Mouse (Mus musculus) embryonic facial prominence, embryonic 13.5 days (tissue): ENCODE data around the gene Nphp4. TPM values are rescaled to one million over a fixed set of nuclear protein-coding genes. Genes with fewer than 3 reads are reported as not detected.

Experiments used
- ATAC-seq: fragments of 200-750 bp; cut with Nextera tagmentation; 2 replicates; pipeline ENCODE4 v1.8.0; 2017; ENCODE audit warnings: low read depth; ENCODE audit not compliant: insufficient number of reproducible peaks, insufficient read depth, low FRiP score, low TSS enrichment
- H3K27ac ChIP-seq: fragments of 300-500 bp; sonication (generic); 2 replicates; pipeline ENCODE4 v1.5.1; 2015; ENCODE audit warnings: moderate library complexity, mild to moderate bottlenecking, inconsistent platforms
- H3K27me3 ChIP-seq: fragments of 300-500 bp; sonication (generic); 2 replicates; pipeline ENCODE4 v1.6.1; 2015; ENCODE audit warnings: mild to moderate bottlenecking, inconsistent platforms
- H3K36me3 ChIP-seq: fragments of 300-500 bp; sonication (generic); 2 replicates; pipeline ENCODE4 v1.6.1; 2015; ENCODE audit warnings: mild to moderate bottlenecking, inconsistent platforms
- H3K4me1 ChIP-seq: fragments of 300-500 bp; sonication (generic); 2 replicates; pipeline ENCODE4 v1.6.1; 2015; ENCODE audit warnings: inconsistent platforms
- H3K4me2 ChIP-seq: fragments of 300-500 bp; sonication (generic); 2 replicates; pipeline ENCODE4 v1.6.1; 2015; ENCODE audit warnings: moderate library complexity, mild to moderate bottlenecking, inconsistent platforms
- H3K4me3 ChIP-seq: fragments of 300-500 bp; sonication (generic); 2 replicates; pipeline ENCODE4 v1.5.1; 2015; ENCODE audit warnings: mild to moderate bottlenecking, inconsistent platforms
- H3K9ac ChIP-seq: fragments of 300-500 bp; sonication (generic); 2 replicates; pipeline ENCODE4 v1.6.1; 2015; ENCODE audit warnings: mild to moderate bottlenecking, inconsistent platforms
- H3K9me3 ChIP-seq: fragments of 300-500 bp; sonication (generic); 2 replicates; pipeline ENCODE4 v1.6.1; 2016; ENCODE audit warnings: inconsistent platforms
- WGBS: fragments of 180-500 bp; shearing (Covaris S2); methylation state at CpG from one replicate; pipeline ENCODE4 v1.1.7; 2015; ENCODE audit warnings: mixed read lengths; 5-methylcytosine and 5-hydroxymethylcytosine counted together
- polyA plus RNA-seq: library from polyadenylated mRNA; unstranded; fragments of >200 nt; fragmentation: Nextera tagmentation; extraction: Ambion mirVana; gene quantifications from 2 replicates; pipeline ENCODE4 v1.2.1, GENCODE M21; 2015

Gene Nphp4
- polyA plus RNA-seq: 2.8 and 3.0 TPM in 2 replicates

GRCm38 (mm10) chr4:152476427-152477023, at the start of gene Nphp4:
Gene Nphp4, plus strand, starts transcription at chr4:152476706.
- Histone ChIP-seq H3K9ac (peak within 1 kb of the TSS; percentile 89), H3K4me1 (peaks cover 19% of the 10 kb centered on the region), H3K9me3 (0 out of 2 replicates have a peak, but pooled peaks cover 8% of the 10 kb centered on the region), H3K36me3 (no peaks in the 10 kb centered on the region), H3K27me3 (peaks cover 22% of the 10 kb centered on the region), H3K27ac (peak within 1 kb of the TSS; percentile 84; the same call in 1 of the 2 replicates), H3K4me2 (peak within 1 kb of the TSS; percentile 88), H3K4me3 (peak within 1 kb of the TSS; percentile 77)
- no peak for ATAC-seq
- WGBS: 2% methylated on average over 18 of the region's 18 CpGs

GRCm38 (mm10) chr4:152428259-152428658, 48.2 kb upstream of the Nphp4 start:
- H3K27ac ChIP-seq: no peak overlapping the region

GRCm38 (mm10) chr4:152432308-152432707, 44.2 kb upstream of the Nphp4 start:
- no peak overlapping the region for H3K9ac ChIP-seq

More at GRCm38 (mm10) chr4:152428259-152428658, 48.2 kb upstream of the Nphp4 start:
- no peak overlapping the region for H3K9ac ChIP-seq
- no peak overlapping the region for H3K4me2 ChIP-seq
- H3K4me3 ChIP-seq: no peak overlapping the region
- no peaks in the 10 kb centered on the region for H3K9me3 ChIP-seq
- no peaks in the 10 kb centered on the region for H3K36me3 ChIP-seq
- 0 out of 2 replicates have a peak, but pooled peaks cover 5% of the 10 kb centered on the region for H3K4me1 ChIP-seq
- H3K27me3 ChIP-seq: peaks cover 3% of the 10 kb centered on the region; the same call in 1 of the 2 replicates
- no peak for ATAC-seq
- 58% methylated on average over 8 of the region's 8 CpGs for WGBS

GRCm38 (mm10) chr4:152434836-152435235, 41.7 kb upstream of the Nphp4 start:
- Histone ChIP-seq H3K27ac (no peak overlapping the region), H3K4me1 (peaks cover 11% of the 10 kb centered on the region), H3K4me3 (peak overlapping the region; percentile 20), H3K9ac (no peak overlapping the region), H3K36me3 (no peaks in the 10 kb centered on the region), H3K4me2 (peak overlapping the region; percentile 52), H3K27me3 (peaks cover 9% of the 10 kb centered on the region), H3K9me3 (no peaks in the 10 kb centered on the region)
- WGBS: 2% methylated on average over 9 of the region's 9 CpGs
- ATAC-seq: 0 out of 2 replicates have a peak, but pooled peaks have one; percentile 53

More at GRCm38 (mm10) chr4:152432308-152432707, 44.2 kb upstream of the Nphp4 start:
- Histone ChIP-seq H3K4me1 (peaks cover 11% of the 10 kb centered on the region), H3K27me3 (peaks cover 9% of the 10 kb centered on the region), H3K9me3 (no peaks in the 10 kb centered on the region), H3K4me2 (no peak overlapping the region), H3K27ac (no peak overlapping the region), H3K36me3 (no peaks in the 10 kb centered on the region), H3K4me3 (no peak overlapping the region)
- ATAC-seq: no peak
- WGBS: 57% methylated on average over 5 of the region's 5 CpGs

- no peak overlapping the region for H3K27ac ChIP-seq
- 12% methylated on average over 10 of the region's 10 CpGs for WGBS
- no peak for ATAC-seq
- H3K9ac ChIP-seq: no peak overlapping the region
- H3K4me2 ChIP-seq: peak overlapping the region; percentile 52
- H3K9me3 ChIP-seq: no peaks in the 10 kb centered on the region
- H3K4me3 ChIP-seq: peak overlapping the region; percentile 20
- peaks cover 9% of the 10 kb centered on the region for H3K27me3 ChIP-seq
- H3K36me3 ChIP-seq: no peaks in the 10 kb centered on the region
- peaks cover 11% of the 10 kb centered on the region for H3K4me1 ChIP-seq
Measured at GRCm38 (mm10) chr4:152435255-152435654, 41.3 kb upstream of the Nphp4 start.

- H3K4me1 ChIP-seq: no peaks in the 10 kb centered on the region
- no peak overlapping the region for H3K9ac ChIP-seq
- no peak overlapping the region for H3K4me3 ChIP-seq
- no peak overlapping the region for H3K4me2 ChIP-seq
- H3K27me3 ChIP-seq: peaks cover 6% of the 10 kb centered on the region; the same call in 1 of the 2 replicates
- ATAC-seq: no peak
- no peaks in the 10 kb centered on the region for H3K36me3 ChIP-seq
- H3K9me3 ChIP-seq: no peaks in the 10 kb centered on the region
- WGBS: 62% methylated on average over 9 of the region's 9 CpGs
- no peak overlapping the region for H3K27ac ChIP-seq
Measured at GRCm38 (mm10) chr4:152440882-152441281, 35.6 kb upstream of the Nphp4 start.

- Histone ChIP-seq H3K36me3 (no peaks in the 10 kb centered on the region), H3K27ac (no peak overlapping the region), H3K27me3 (peaks cover 6% of the 10 kb centered on the region; the same call in 1 of the 2 replicates), H3K9me3 (no peaks in the 10 kb centered on the region), H3K4me1 (no peaks in the 10 kb centered on the region), H3K4me2 (no peak overlapping the region), H3K9ac (no peak overlapping the region), H3K4me3 (no peak overlapping the region)
- WGBS: 36% methylated on average over 9 of the region's 9 CpGs
- no peak for ATAC-seq
Measured at GRCm38 (mm10) chr4:152441536-152441935, 35.0 kb upstream of the Nphp4 start.

- no peak overlapping the region for H3K9ac ChIP-seq
- no peak overlapping the region for H3K4me2 ChIP-seq
- no peaks in the 10 kb centered on the region for H3K4me1 ChIP-seq
- H3K9me3 ChIP-seq: no peaks in the 10 kb centered on the region
- peaks cover 6% of the 10 kb centered on the region; the same call in 1 of the 2 replicates for H3K27me3 ChIP-seq
- no peak overlapping the region for H3K27ac ChIP-seq
- H3K36me3 ChIP-seq: no peaks in the 10 kb centered on the region
- no peak overlapping the region for H3K4me3 ChIP-seq
- WGBS: 78% methylated on average over 10 of the region's 10 CpGs
- ATAC-seq: no peak
Measured at GRCm38 (mm10) chr4:152446178-152446577, 30.3 kb upstream of the Nphp4 start.

GRCm38 (mm10) chr4:152447731-152448665, 28.5 kb upstream of the Nphp4 start:
- no peak overlapping the region for H3K9ac ChIP-seq
- H3K36me3 ChIP-seq: no peaks in the 10 kb centered on the region
- no peaks in the 10 kb centered on the region for H3K9me3 ChIP-seq
- H3K4me1 ChIP-seq: no peaks in the 10 kb centered on the region
- H3K4me2 ChIP-seq: no peak overlapping the region
- no peak overlapping the region for H3K4me3 ChIP-seq
- 80% methylated on average over 22 of the region's 22 CpGs for WGBS
- no peak for ATAC-seq
- H3K27me3 ChIP-seq: no peaks in the 10 kb centered on the region
- H3K27ac ChIP-seq: no peak overlapping the region

- Histone ChIP-seq H3K27me3 (no peaks in the 10 kb centered on the region), H3K4me2 (no peak overlapping the region), H3K9me3 (no peaks in the 10 kb centered on the region), H3K27ac (no peak overlapping the region), H3K9ac (no peak overlapping the region), H3K4me3 (no peak overlapping the region), H3K36me3 (no peaks in the 10 kb centered on the region), H3K4me1 (no peaks in the 10 kb centered on the region)
- no peak for ATAC-seq
- 50% methylated on average over 8 of the region's 8 CpGs for WGBS
Measured at GRCm38 (mm10) chr4:152448666-152449018, 27.9 kb upstream of the Nphp4 start.

- H3K36me3 ChIP-seq: no peaks in the 10 kb centered on the region
- no peak for ATAC-seq
- no peaks in the 10 kb centered on the region for H3K9me3 ChIP-seq
- H3K4me3 ChIP-seq: no peak overlapping the region
- no peak overlapping the region for H3K9ac ChIP-seq
- no peak overlapping the region for H3K4me2 ChIP-seq
- no peaks in the 10 kb centered on the region for H3K27me3 ChIP-seq
- H3K4me1 ChIP-seq: no peaks in the 10 kb centered on the region
- H3K27ac ChIP-seq: no peak overlapping the region
- 81% methylated on average over 6 of the region's 6 CpGs for WGBS
Measured at GRCm38 (mm10) chr4:152451371-152451770, 25.1 kb upstream of the Nphp4 start.
